Mouse (Mus musculus) CH12.LX (cell line): ENCODE results near the gene Asxl1.

Source experiments
- BHLHE40 ChIP-seq: IDR thresholded peaks from 2 replicates; pipeline ENCODE4 v1.6.1; 2011; ENCODE audit warnings: mild to moderate bottlenecking, low read depth, low read length, improper control_type of control experiment
- CHD2 ChIP-seq: IDR thresholded peaks from 2 replicates; pipeline ENCODE4 v1.6.1; 2011; ENCODE audit warnings: low read length, improper control_type of control experiment
- CTCF ChIP-seq, 2 experiments: IDR thresholded peaks in 1 of 2; conservative IDR thresholded peaks in 1 of 2; 2 replicates each; pipeline ENCODE4 v1.5.1; 2011 to 2012; ENCODE audit warnings: low read depth in 2 of 2, low read length in 2 of 2, improper control_type of control experiment in 1 of 2, inconsistent platforms in 1 of 2, mild to moderate bottlenecking in 1 of 2, moderate library complexity in 1 of 2
- EP300 ChIP-seq: IDR thresholded peaks from 2 replicates; pipeline ENCODE4 v1.6.1; 2011; ENCODE audit warnings: low read length, improper control_type of control experiment
- GABPA ChIP-seq: IDR thresholded peaks from 2 replicates; pipeline ENCODE4 v1.6.1; 2012; ENCODE audit warnings: low read depth, low read length, improper control_type of control experiment, inconsistent platforms; ENCODE audit not compliant: insufficient replicate concordance
- IRF4 ChIP-seq: IDR thresholded peaks from 2 replicates; pipeline ENCODE4 v1.6.1; 2014; ENCODE audit warnings: low read depth, mild to moderate bottlenecking, inconsistent platforms, low read length, improper control_type of control experiment
- JUND ChIP-seq: conservative IDR thresholded peaks from 2 replicates; pipeline ENCODE4 v1.6.1; 2011; ENCODE audit warnings: low read depth, low read length, improper control_type of control experiment
- MXI1 ChIP-seq: IDR thresholded peaks from 2 replicates; pipeline ENCODE4 v1.6.1; 2011; ENCODE audit warnings: mild to moderate bottlenecking, low read depth, low read length, improper control_type of control experiment
- POLR2A ChIP-seq: IDR thresholded peaks from 2 replicates; pipeline ENCODE4 v1.6.1; 2011; ENCODE audit warnings: low read depth, mild to moderate bottlenecking, improper control_type of control experiment, low read length
- RCOR1 ChIP-seq: conservative IDR thresholded peaks from 2 replicates; pipeline ENCODE4 v1.6.1; 2012; ENCODE audit warnings: low read depth, mild to moderate bottlenecking, inconsistent platforms, low read length, improper control_type of control experiment
- SMC3 ChIP-seq: IDR thresholded peaks from 2 replicates; pipeline ENCODE4 v1.6.1; 2011; ENCODE audit warnings: low read depth, low read length, improper control_type of control experiment
- ZNF384 ChIP-seq: IDR thresholded peaks from 2 replicates; pipeline ENCODE4 v1.6.1; 2012; ENCODE audit warnings: low read depth, low read length, improper control_type of control experiment, inconsistent platforms

GRCm38 (mm10) chr2:153305240-153305639 lies 40.4 kb upstream of the Asxl1 start:
- TF ChIP-seq CHD2 (no peak), JUND (no peak), ZNF384 (no peak), MXI1 (no peak), CTCF (conservative IDR thresholded peaks at IDR 0.05 in 1 of 2, IDR thresholded peaks at IDR 0.05 in 1 of 2; ENCODE audit: low read depth in 2 of 2, low read length in 2 of 2) (no peak), RCOR1 (no peak), SMC3 (no peak), POLR2A (no peak), IRF4 (no peak), BHLHE40 (no peak), GABPA (no peak), EP300 (no peak)
